Mouse (Mus musculus): ENCODE data around the gene Vps45. TPM values are rescaled to one million over a fixed set of nuclear protein-coding genes. Genes with fewer than 3 reads are reported as not detected.
"Not testable (repeated sequence)": the region's sequence is repeated elsewhere in the genome, so short reads cannot be mapped to it uniquely, and the experiment has no call there.

Gene Vps45
- polyA plus RNA-seq, 1 experiment, result 4.7 TPM

DNA sequence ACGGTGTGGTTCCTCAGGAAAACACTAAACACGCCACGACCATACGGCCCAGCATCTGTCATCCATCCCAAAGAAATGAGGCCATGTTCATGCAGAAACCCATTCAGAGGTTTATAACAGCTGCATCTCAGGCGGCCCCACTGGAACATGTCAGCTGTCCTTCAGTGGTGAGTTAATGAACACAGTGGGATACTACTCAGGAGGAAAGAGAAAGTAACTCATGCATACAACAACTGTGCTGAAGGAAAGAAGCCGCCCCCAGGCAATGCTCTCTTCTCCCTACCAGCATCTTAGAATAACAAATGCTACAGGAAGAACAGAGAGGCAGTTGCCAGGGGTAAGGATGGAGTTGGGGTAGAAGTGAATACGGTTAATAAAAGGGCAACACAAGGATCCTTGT lies 7.5 kb downstream of the Vps45 start:
- WGBS, result 87% methylated on average over 7 of the region's 7 CpGs
- DNase-seq, result no peak
- H3K4me1 ChIP-seq (ENCODE audit: control insufficient read depth, insufficient read depth, low read length), result no peaks in the 10 kb centered on the region
- no peak overlapping the region for H3K4me3 ChIP-seq (replicated peaks; ENCODE audit: extremely low read depth, low read depth, low read length)
- TF ChIP-seq CTCF (IDR thresholded peaks at IDR 0.05; ENCODE audit: insufficient read depth, low read length) (no peak), POLR2A (IDR thresholded peaks at IDR 0.05; ENCODE audit: borderline replicate concordance, extremely low read depth, low read depth, low read length) (no peak)

- WGBS, result 92% methylated on average over 3 of the region's 3 CpGs
Measured at GRCm38 (mm10) chr3:96044559-96044958, 13.7 kb downstream of the Vps45 start.

DNA sequence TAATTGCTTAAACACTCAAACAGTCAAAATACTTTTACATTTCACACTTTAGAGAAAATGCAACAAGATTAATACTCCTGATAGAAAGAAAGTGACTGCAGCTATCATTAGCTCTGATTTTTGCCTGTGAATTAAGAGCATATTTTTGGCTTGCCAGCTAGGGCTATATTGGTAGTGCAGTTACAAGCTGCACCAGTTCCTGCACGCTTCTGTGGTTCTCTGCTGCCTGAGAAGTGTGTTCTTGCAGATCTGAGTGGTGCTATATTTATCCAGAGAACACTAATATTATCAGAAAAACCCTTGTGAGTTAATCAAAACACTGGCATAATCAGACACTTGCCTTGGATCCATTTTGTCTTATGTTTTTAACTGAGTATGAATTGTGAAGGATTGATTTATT lies 15.2 kb downstream of the Vps45 start:
- 71% methylated on average over 1 of the region's 1 CpGs for WGBS
- H3K4me1 ChIP-seq (ENCODE audit: control insufficient read depth, insufficient read depth, low read length), result no peaks in the 10 kb centered on the region
- TF ChIP-seq CTCF (IDR thresholded peaks at IDR 0.05; ENCODE audit: insufficient read depth, low read length) (no peak), POLR2A (IDR thresholded peaks at IDR 0.05; ENCODE audit: borderline replicate concordance, extremely low read depth, low read depth, low read length) (no peak)
- DNase-seq, result no peak
- H3K4me3 ChIP-seq (replicated peaks; ENCODE audit: extremely low read depth, low read depth, low read length), result no peak overlapping the region

More at GRCm38 (mm10) chr3:96044559-96044958, 13.7 kb downstream of the Vps45 start:
- not testable (repeated sequence) for H3K4me1 ChIP-seq (ENCODE audit: control insufficient read depth, insufficient read depth, low read length); H3K4me3 ChIP-seq (replicated peaks; ENCODE audit: extremely low read depth, low read depth, low read length); DNase-seq

DNA sequence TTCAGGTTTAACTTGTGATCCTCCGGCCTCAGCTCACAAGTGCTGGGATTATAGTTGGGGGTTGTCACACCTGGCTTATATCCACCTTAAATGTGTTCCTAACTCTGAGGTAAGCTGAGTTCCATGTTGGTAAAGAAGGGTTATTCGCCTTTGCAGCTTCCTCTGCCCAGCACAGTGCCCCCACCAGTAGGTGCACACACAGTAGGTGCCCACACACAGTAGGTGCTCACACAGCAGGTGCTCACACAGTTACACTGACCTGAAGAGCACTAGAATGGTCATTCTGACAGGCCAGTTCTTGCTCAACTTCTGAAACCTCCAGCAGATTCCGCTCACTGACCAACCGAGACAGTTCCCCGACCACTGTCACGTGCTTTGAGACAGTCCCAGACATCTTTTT lies 17.2 kb downstream of the Vps45 start:
- Histone ChIP-seq H3K4me3 (replicated peaks; ENCODE audit: extremely low read depth, low read depth, low read length) (no peak overlapping the region), H3K4me1 (ENCODE audit: control insufficient read depth, insufficient read depth, low read length) (no peaks in the 10 kb centered on the region)
- 93% methylated on average over 6 of the region's 6 CpGs for WGBS
- TF ChIP-seq POLR2A (IDR thresholded peaks at IDR 0.05; ENCODE audit: borderline replicate concordance, extremely low read depth, low read depth, low read length), result no peak
- no peak for TF ChIP-seq CTCF (IDR thresholded peaks at IDR 0.05; ENCODE audit: insufficient read depth, low read length)
- no peak for DNase-seq

DNA sequence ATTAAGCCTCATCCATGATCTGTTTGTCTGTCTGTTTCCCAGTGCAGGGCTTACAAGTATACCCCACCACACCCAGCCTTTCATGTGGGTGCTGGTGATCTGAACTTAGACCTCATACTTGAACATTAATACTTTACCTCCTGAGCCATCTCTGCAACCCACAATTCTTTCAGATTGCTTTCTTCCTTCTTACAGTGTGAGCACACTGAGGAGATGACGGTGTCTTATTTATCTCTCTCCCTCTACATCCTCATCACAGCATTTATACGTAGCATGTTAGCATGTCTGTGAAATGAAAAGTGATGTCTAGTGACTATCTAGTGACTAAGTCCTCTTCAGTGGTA lies 17.6 kb downstream of the Vps45 start:
- WGBS, result 89% methylated on average over 2 of the region's 2 CpGs
- no peak for DNase-seq
- H3K4me3 ChIP-seq (replicated peaks; ENCODE audit: extremely low read depth, low read depth, low read length), result no peak overlapping the region
- no peaks in the 10 kb centered on the region for H3K4me1 ChIP-seq (ENCODE audit: control insufficient read depth, insufficient read depth, low read length)
- TF ChIP-seq POLR2A (IDR thresholded peaks at IDR 0.05; ENCODE audit: borderline replicate concordance, extremely low read depth, low read depth, low read length) (no peak), CTCF (IDR thresholded peaks at IDR 0.05; ENCODE audit: insufficient read depth, low read length) (no peak)

- 66% methylated on average over 9 of the region's 9 CpGs for WGBS
- TF ChIP-seq CTCF (IDR thresholded peaks at IDR 0.05; ENCODE audit: insufficient read depth, low read length) (no peak), POLR2A (IDR thresholded peaks at IDR 0.05; ENCODE audit: borderline replicate concordance, extremely low read depth, low read depth, low read length) (no peak)
- H3K4me3 ChIP-seq (replicated peaks; ENCODE audit: extremely low read depth, low read depth, low read length), result no peak overlapping the region
- no peaks in the 10 kb centered on the region for H3K4me1 ChIP-seq (ENCODE audit: control insufficient read depth, insufficient read depth, low read length)
- no peak for DNase-seq
Measured at GRCm38 (mm10) chr3:96039857-96040662, 18.2 kb downstream of the Vps45 start.

DNA sequence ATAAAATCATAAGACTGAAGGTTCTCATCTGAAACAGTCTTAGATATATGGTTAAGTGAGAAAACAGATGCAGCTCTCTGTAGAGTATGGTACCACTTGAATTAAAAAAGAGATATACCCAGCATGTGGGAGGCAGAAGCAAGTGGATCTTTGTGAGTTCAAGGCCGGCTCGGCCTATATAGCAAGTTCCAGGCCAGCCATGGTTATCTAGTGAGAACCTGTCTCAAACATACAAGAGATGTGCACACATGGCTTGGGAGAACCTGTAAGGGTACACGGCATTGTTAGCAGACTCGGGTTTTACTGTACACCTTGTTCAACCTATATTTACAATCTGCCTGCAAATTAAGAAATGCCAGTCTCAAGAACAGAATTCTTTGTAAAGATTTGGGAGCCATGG lies 19.4 kb downstream of the Vps45 start:
- WGBS, result 95% methylated on average over 4 of the region's 4 CpGs
- DNase-seq, result no peak

GRCm38 (mm10) chr3:96038156-96038555 lies 20.1 kb downstream of the Vps45 start:
- 84% methylated on average over 5 of the region's 5 CpGs for whole genome bisulfite sequencing
- Histone ChIP-seq H3K4me1 (ENCODE audit: control insufficient read depth, insufficient read depth, low read length) (no peaks in the 10 kb centered on the region), H3K4me3 (replicated peaks; ENCODE audit: extremely low read depth, low read depth, low read length) (no peak overlapping the region)
- TF ChIP-seq CTCF (IDR thresholded peaks at IDR 0.05; ENCODE audit: insufficient read depth, low read length) (no peak), POLR2A (IDR thresholded peaks at IDR 0.05; ENCODE audit: borderline replicate concordance, extremely low read depth, low read depth, low read length) (no peak)
- no peak for DNase-seq

More for the DNA sequence above, 19.4 kb downstream of the Vps45 start:
- no peak overlapping the region for H3K4me3 ChIP-seq (replicated peaks; ENCODE audit: extremely low read depth, low read depth, low read length)
- H3K4me1 ChIP-seq (ENCODE audit: control insufficient read depth, insufficient read depth, low read length), result no peaks in the 10 kb centered on the region
- TF ChIP-seq CTCF (IDR thresholded peaks at IDR 0.05; ENCODE audit: insufficient read depth, low read length) (no peak), POLR2A (IDR thresholded peaks at IDR 0.05; ENCODE audit: borderline replicate concordance, extremely low read depth, low read depth, low read length) (no peak)

GRCm38 (mm10) chr3:96036796-96037195 lies 21.5 kb downstream of the Vps45 start:
- TF ChIP-seq CTCF (IDR thresholded peaks at IDR 0.05; ENCODE audit: insufficient read depth, low read length) (no peak), POLR2A (IDR thresholded peaks at IDR 0.05; ENCODE audit: borderline replicate concordance, extremely low read depth, low read depth, low read length) (no peak)
- H3K4me3 ChIP-seq (replicated peaks; ENCODE audit: extremely low read depth, low read depth, low read length), result no peak overlapping the region
- 90% methylated on average over 6 of the region's 6 CpGs for WGBS
- DNase-seq, result no peak
- no peaks in the 10 kb centered on the region for H3K4me1 ChIP-seq (ENCODE audit: control insufficient read depth, insufficient read depth, low read length)

- Histone ChIP-seq H3K4me1 (ENCODE audit: control insufficient read depth, insufficient read depth, low read length) (no peaks in the 10 kb centered on the region), H3K4me3 (replicated peaks; ENCODE audit: extremely low read depth, low read depth, low read length) (no peak overlapping the region)
- DNase-seq, result no peak
- WGBS, result 77% methylated on average over 4 of the region's 4 CpGs
- no peak for TF ChIP-seq POLR2A (IDR thresholded peaks at IDR 0.05; ENCODE audit: borderline replicate concordance, extremely low read depth, low read depth, low read length)
- no peak for TF ChIP-seq CTCF (IDR thresholded peaks at IDR 0.05; ENCODE audit: insufficient read depth, low read length)
Measured at GRCm38 (mm10) chr3:96033046-96033445, 25.2 kb downstream of the Vps45 start.

Data from lung, adult 2 months (tissue).